Mouse (Mus musculus) erythroblast, embryonic 14.5 days (primary cell): ENCODE data around the gene Atxn1.

ENCODE experiments used
- GATA1 ChIP-seq: IDR thresholded peaks from 2 replicates; pipeline ENCODE4 v1.6.1; 2012; ENCODE audit warnings: low read length, inconsistent platforms, mixed read lengths
- TAL1 ChIP-seq: IDR thresholded peaks from 3 replicates; pipeline ENCODE4 v1.6.1; 2012; ENCODE audit warnings: low read length, inconsistent platforms, mixed read lengths

GRCm38 (mm10) chr13:45821764-45822490, 142.9 kb downstream of the Atxn1 start:
- TF ChIP-seq TAL1 (no peak), GATA1 (no peak)
